Mouse (Mus musculus): ENCODE data around the gene Adgrg5. TPM values are rescaled to one million over a fixed set of nuclear protein-coding genes. Genes with fewer than 3 reads are reported as not detected.

Adgrg5 gene
- polyA plus RNA-seq, 1 experiment from 2014 or later, result 0.05 TPM

DNA sequence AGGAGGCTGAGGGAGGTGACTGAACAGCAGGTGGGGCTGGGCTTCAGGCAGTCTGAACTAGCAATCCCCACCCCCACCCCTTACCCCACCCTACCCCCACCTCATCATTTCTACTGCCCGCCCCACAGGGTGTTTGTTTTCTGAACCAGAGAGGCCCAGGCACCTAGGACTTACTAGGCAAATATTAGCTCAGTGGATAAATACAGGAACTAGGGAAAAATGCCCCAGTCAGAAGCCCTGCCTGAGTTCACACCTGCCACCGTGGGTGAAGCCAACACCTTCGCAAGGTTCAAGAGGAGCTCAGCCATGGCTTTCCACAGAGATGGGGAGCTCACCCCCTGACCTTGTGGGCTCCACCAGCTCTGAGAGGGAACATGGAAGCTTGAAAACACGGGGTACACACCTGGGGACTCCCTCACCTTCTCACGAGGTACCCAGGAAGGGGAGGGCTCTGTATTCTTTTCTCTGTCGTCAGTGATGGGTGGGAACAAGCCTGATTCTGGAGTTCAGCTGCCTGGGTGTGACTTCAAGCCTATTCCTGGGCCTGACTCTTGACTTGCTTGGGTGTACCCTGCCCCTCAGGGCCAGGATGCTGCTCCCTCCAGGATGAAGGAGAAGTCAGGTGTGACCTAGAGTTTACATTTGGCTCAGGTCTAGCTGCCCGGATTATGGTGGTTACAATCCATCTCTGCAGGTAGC, 51.1 kb downstream of the Adgrg5 start, which contains the start of gene Adgrg1:
Gene Adgrg1, plus strand, starts transcription at position 285 of the 699 bp plus-strand sequence.
- WGBS, result 38% methylated on average over 7 of the region's 7 CpGs
- Histone ChIP-seq H3K4me3 (replicated peaks) (no peak within 1 kb of the TSS), H3K27ac (peak within 1 kb of the TSS; percentile 81), H3K9ac (no peak within 1 kb of the TSS), H3K4me2 (no peak within 1 kb of the TSS), H3K4me1 (peaks cover 44% of the 10 kb centered on the region), H3K27me3 (0 out of 2 replicates have a peak, but pooled peaks cover 3% of the 10 kb centered on the region), H3K36me3 (no peaks in the 10 kb centered on the region), H3K9me3 (replicated peaks) (no peaks in the 10 kb centered on the region)
- peak; percentile 49 for ATAC-seq (replicated peaks; ENCODE audit: low FRiP score)

- H3K4me1 ChIP-seq, result peaks cover 66% of the 10 kb centered on the region
- H3K4me2 ChIP-seq, result peak overlapping the region; percentile 55
- H3K36me3 ChIP-seq, result no peaks in the 10 kb centered on the region
- WGBS, result 14% methylated on average over 17 of the region's 17 CpGs
- peak overlapping the region; percentile 41 for H3K4me3 ChIP-seq (replicated peaks)
- 0 out of 2 replicates have a peak, but pooled peaks cover 3% of the 10 kb centered on the region for H3K27me3 ChIP-seq
- peak overlapping the region; percentile 92 for H3K27ac ChIP-seq
- peak; percentile 65 for ATAC-seq (replicated peaks; ENCODE audit: low FRiP score)
- peak overlapping the region; percentile 46; the same call in 1 of the 2 replicates for H3K9ac ChIP-seq
- no peaks in the 10 kb centered on the region for H3K9me3 ChIP-seq (replicated peaks)
These were observed 53.3 kb downstream of the Adgrg5 start for GRCm38 (mm10) chr8:94976651-94977417.

GRCm38 (mm10) chr8:94978131-94978530, 54.6 kb downstream of the Adgrg5 start:
- Histone ChIP-seq H3K27ac (peak overlapping the region; percentile 92; the same call in 1 of the 2 replicates), H3K4me3 (replicated peaks) (peak overlapping the region; percentile 41), H3K4me2 (peak overlapping the region; percentile 55), H3K4me1 (peaks cover 78% of the 10 kb centered on the region), H3K36me3 (no peaks in the 10 kb centered on the region), H3K9ac (no peak overlapping the region; the same call in 1 of the 2 replicates), H3K27me3 (0 out of 2 replicates have a peak, but pooled peaks cover 3% of the 10 kb centered on the region), H3K9me3 (replicated peaks) (no peaks in the 10 kb centered on the region)
- 52% methylated on average over 9 of the region's 9 CpGs for WGBS
- no peak for ATAC-seq (replicated peaks; ENCODE audit: low FRiP score)

GRCm38 (mm10) chr8:94978593-94979319, 55.3 kb downstream of the Adgrg5 start:
- no peak for ATAC-seq (replicated peaks; ENCODE audit: low FRiP score)
- peak overlapping the region; percentile 92; the same call in 1 of the 2 replicates for H3K27ac ChIP-seq
- 0 out of 2 replicates have a peak, but pooled peaks cover 3% of the 10 kb centered on the region for H3K27me3 ChIP-seq
- no peak overlapping the region for H3K9ac ChIP-seq
- peak overlapping the region; percentile 55 for H3K4me2 ChIP-seq
- peaks cover 81% of the 10 kb centered on the region for H3K4me1 ChIP-seq
- 76% methylated on average over 13 of the region's 13 CpGs for WGBS
- no peaks in the 10 kb centered on the region for H3K36me3 ChIP-seq
- peak overlapping the region; percentile 41 for H3K4me3 ChIP-seq (replicated peaks)
- H3K9me3 ChIP-seq (replicated peaks), result no peaks in the 10 kb centered on the region

DNA sequence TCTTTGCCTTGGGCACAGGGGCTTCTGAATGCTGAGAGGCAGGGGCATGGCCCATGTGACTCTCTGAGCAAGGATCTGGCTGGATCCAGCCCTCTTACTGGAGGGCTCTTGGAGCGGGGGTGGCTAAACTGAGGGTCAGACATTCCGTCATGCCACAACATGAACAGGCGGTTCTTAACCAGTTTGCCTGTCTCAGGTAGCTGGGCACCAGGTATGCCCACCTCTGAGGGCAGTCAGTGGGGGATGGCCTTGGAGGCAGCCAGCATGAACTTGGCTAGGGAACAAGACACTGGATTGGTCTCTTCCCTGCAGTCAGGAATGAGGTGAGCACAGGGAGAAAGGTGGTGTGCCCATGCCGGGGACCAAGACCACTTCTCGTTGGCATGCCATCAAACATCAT, 56.7 kb downstream of the Adgrg5 start:
- 0 out of 2 replicates have a peak, but pooled peaks cover 3% of the 10 kb centered on the region for H3K27me3 ChIP-seq
- H3K4me2 ChIP-seq, result peak overlapping the region; percentile 55
- H3K9ac ChIP-seq, result 0 out of 2 replicates have a peak overlapping the region, but pooled peaks have one; percentile 12
- H3K4me3 ChIP-seq (replicated peaks), result no peak overlapping the region
- no peaks in the 10 kb centered on the region for H3K36me3 ChIP-seq
- 68% methylated on average over 5 of the region's 5 CpGs for WGBS
- peaks cover 83% of the 10 kb centered on the region for H3K4me1 ChIP-seq
- no peaks in the 10 kb centered on the region for H3K9me3 ChIP-seq (replicated peaks)
- peak overlapping the region; percentile 83 for H3K27ac ChIP-seq
- peak; percentile 33; the same call in 1 of the 2 replicates for ATAC-seq (replicated peaks; ENCODE audit: low FRiP score)

DNA sequence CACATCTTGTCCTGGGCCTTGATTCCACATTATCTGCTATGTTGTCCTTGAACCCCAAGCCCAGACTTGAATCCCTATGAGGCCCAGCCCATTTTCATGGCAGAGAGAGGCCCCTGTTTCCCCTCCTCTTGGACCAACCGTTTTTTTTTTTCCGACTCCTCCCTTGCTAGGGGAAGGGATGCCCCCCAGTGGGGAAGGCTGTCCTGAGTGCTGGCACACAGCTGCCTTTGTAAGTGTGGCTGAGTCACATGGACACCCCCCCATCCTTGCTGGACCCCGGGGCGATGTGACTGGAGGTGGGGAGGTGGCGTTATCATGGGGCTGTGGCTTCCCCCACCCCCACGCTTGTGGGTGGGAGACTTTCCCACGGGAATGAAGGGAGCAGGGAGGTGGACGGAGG, 57.5 kb downstream of the Adgrg5 start:
- Histone ChIP-seq H3K27me3 (0 out of 2 replicates have a peak, but pooled peaks cover 3% of the 10 kb centered on the region), H3K4me1 (peaks cover 83% of the 10 kb centered on the region), H3K4me3 (replicated peaks) (no peak overlapping the region), H3K27ac (peak overlapping the region; percentile 83), H3K9ac (0 out of 2 replicates have a peak overlapping the region, but pooled peaks have one; percentile 12), H3K4me2 (peak overlapping the region; percentile 36; the same call in 1 of the 2 replicates), H3K9me3 (replicated peaks) (no peaks in the 10 kb centered on the region), H3K36me3 (no peaks in the 10 kb centered on the region)
- WGBS, result 58% methylated on average over 8 of the region's 8 CpGs
- ATAC-seq (replicated peaks; ENCODE audit: low FRiP score), result no peak

DNA sequence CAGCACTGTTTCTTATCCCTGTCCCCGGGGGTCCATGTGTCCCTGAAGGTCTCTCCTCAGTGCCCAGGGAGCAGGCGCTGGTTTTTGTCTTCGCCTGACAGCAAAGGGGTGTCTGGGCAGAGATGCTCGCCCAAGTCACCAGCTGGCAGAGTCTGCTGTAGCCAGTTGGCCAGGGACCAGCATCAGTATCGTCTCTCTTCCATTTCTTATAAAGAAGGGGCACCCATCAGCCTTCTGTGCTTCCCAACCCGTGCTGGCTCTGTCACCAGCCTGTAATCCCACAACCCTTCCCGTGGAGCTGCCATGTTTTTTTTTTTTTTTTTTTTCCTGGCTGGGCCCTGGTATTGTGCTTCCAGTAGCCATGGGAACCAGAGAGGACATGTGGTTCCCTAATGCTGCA, 58.4 kb downstream of the Adgrg5 start:
- H3K9me3 ChIP-seq (replicated peaks), result no peaks in the 10 kb centered on the region
- 65% methylated on average over 7 of the region's 7 CpGs for WGBS
- H3K36me3 ChIP-seq, result no peaks in the 10 kb centered on the region
- peaks cover 79% of the 10 kb centered on the region for H3K4me1 ChIP-seq
- H3K4me3 ChIP-seq (replicated peaks), result no peak overlapping the region
- ATAC-seq (replicated peaks; ENCODE audit: low FRiP score), result no peak
- H3K4me2 ChIP-seq, result no peak overlapping the region
- peak overlapping the region; percentile 83; the same call in 1 of the 2 replicates for H3K27ac ChIP-seq
- no peak overlapping the region for H3K9ac ChIP-seq
- H3K27me3 ChIP-seq, result 0 out of 2 replicates have a peak, but pooled peaks cover 3% of the 10 kb centered on the region

- 0 out of 2 replicates have a peak, but pooled peaks have one; percentile 15 for ATAC-seq (replicated peaks; ENCODE audit: low FRiP score)
- H3K36me3 ChIP-seq, result no peaks in the 10 kb centered on the region
- peaks cover 77% of the 10 kb centered on the region for H3K4me1 ChIP-seq
- no peak overlapping the region for H3K9ac ChIP-seq
- no peak overlapping the region for H3K4me3 ChIP-seq (replicated peaks)
- 0 out of 2 replicates have a peak overlapping the region, but pooled peaks have one; percentile 0 for H3K4me2 ChIP-seq
- H3K27me3 ChIP-seq, result 0 out of 2 replicates have a peak, but pooled peaks cover 1% of the 10 kb centered on the region
- 12% methylated on average over 5 of the region's 5 CpGs for WGBS
- H3K27ac ChIP-seq, result peak overlapping the region; percentile 84
- no peaks in the 10 kb centered on the region for H3K9me3 ChIP-seq (replicated peaks)
These were observed 59.7 kb downstream of the Adgrg5 start for GRCm38 (mm10) chr8:94983146-94983545.

DNA sequence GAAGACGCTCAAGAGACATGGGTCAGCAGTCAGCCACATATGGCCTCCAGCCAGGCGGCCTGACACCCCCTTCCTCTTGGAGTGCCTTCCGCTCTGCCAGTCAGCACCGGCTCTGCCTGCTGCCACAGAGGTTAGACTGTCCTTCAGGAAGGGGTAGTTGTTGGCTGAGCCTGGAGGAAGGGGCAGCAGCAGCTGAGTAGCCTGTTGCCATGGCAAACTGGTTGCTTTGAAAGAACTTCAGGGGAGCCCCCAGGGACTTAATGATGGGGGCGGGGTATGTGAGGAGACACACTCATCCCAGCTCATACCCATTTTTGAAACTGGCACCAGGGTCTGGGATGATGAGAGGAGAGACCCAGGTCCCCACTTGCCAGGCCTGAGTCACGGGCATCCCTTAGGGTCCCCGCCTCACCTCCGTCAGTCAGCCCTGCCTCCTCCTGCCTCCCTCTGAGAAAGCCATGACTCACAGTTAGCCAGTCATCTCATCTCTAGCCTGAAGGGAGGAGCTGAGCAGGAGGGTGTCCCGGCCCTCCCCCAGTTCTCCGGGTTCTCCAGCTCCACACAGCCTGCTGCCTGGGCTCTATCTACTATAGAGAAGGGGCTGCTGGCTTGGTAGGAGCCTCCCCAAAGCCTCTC, 60.5 kb downstream of the Adgrg5 start:
- H3K4me3 ChIP-seq (replicated peaks), result peak overlapping the region; percentile 12; the same call in 1 of the 2 replicates
- peak; percentile 66 for ATAC-seq (replicated peaks; ENCODE audit: low FRiP score)
- 13% methylated on average over 9 of the region's 10 CpGs for WGBS
- peak overlapping the region; percentile 32 for H3K4me2 ChIP-seq
- H3K27ac ChIP-seq, result peak overlapping the region; percentile 84
- H3K36me3 ChIP-seq, result no peaks in the 10 kb centered on the region
- peaks cover 83% of the 10 kb centered on the region for H3K4me1 ChIP-seq
- no peaks in the 10 kb centered on the region for H3K27me3 ChIP-seq
- no peaks in the 10 kb centered on the region for H3K9me3 ChIP-seq (replicated peaks)
- no peak overlapping the region for H3K9ac ChIP-seq

DNA sequence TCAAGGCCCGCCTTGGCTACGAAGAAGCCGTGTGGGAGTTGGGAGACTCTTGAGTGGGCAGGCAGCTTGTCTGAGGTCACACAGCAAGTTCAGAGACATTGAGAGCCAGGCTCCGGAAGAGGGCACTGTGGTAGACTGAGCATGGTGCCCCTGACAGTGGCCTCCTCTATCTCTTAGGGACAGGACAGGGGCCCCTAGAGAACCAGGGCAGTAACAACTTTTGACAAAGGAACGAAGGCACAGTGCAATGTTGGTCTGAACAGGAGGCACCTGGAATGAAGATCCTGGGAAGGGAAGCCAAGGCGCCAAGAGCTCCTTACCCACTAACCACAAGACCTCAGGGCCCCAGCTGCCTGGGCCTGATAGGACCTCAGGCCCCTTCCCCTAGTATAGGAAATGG, 61.5 kb downstream of the Adgrg5 start:
- no peaks in the 10 kb centered on the region for H3K9me3 ChIP-seq (replicated peaks)
- H3K27me3 ChIP-seq, result no peaks in the 10 kb centered on the region
- WGBS, result 78% methylated on average over 6 of the region's 6 CpGs
- peaks cover 87% of the 10 kb centered on the region for H3K4me1 ChIP-seq
- H3K36me3 ChIP-seq, result no peaks in the 10 kb centered on the region
- no peak overlapping the region for H3K9ac ChIP-seq
- H3K4me3 ChIP-seq (replicated peaks), result no peak overlapping the region
- peak overlapping the region; percentile 84; the same call in 1 of the 2 replicates for H3K27ac ChIP-seq
- no peak overlapping the region for H3K4me2 ChIP-seq
- ATAC-seq (replicated peaks; ENCODE audit: low FRiP score), result no peak

- Histone ChIP-seq H3K4me1 (peaks cover 85% of the 10 kb centered on the region), H3K27ac (no peak overlapping the region), H3K4me3 (replicated peaks) (no peak overlapping the region), H3K36me3 (no peaks in the 10 kb centered on the region), H3K9ac (no peak overlapping the region), H3K27me3 (no peaks in the 10 kb centered on the region), H3K9me3 (replicated peaks) (no peaks in the 10 kb centered on the region), H3K4me2 (no peak overlapping the region)
- WGBS, result 46% methylated on average over 5 of the region's 5 CpGs
- ATAC-seq (replicated peaks; ENCODE audit: low FRiP score), result no peak
These were observed 63.2 kb downstream of the Adgrg5 start for GRCm38 (mm10) chr8:94986676-94987075.
